Mouse (Mus musculus) stomach, postnatal 0 days (tissue): ENCODE measurements around the gene Htra1.

Source experiments
- CTCF ChIP-seq: IDR thresholded peaks from 2 replicates; pipeline ENCODE4 v1.5.1; 2016; ENCODE audit warnings: antibody characterized with exemption, low read depth, mild to moderate bottlenecking, moderate library complexity
- EP300 ChIP-seq: optimal IDR thresholded peaks from 2 replicates; pipeline ENCODE3; 2016; ENCODE audit warnings: antibody characterized with exemption

- no peak for TF ChIP-seq CTCF
- no peak for TF ChIP-seq EP300
Observed at GRCm38 (mm10) chr7:130966451-130966850, 30.5 kb downstream of the Htra1 start.
